Mouse (Mus musculus): ENCODE results near the gene Gm45021.

- no peak for TF ChIP-seq CTCF (IDR thresholded peaks at IDR 0.05; ENCODE audit: low read depth, low read length)
- TF ChIP-seq TAL1 (conservative IDR thresholded peaks at IDR 0.05; ENCODE audit: low read depth, low read length) = no peak
Observed at GRCm38 (mm10) chr6:48596545-48597232, 7.3 kb downstream of the Gm45021 start.

All from G1E (cell line).